Mouse (Mus musculus): ENCODE measurements around the gene Zfhx3. TPM values are rescaled to one million over a fixed set of nuclear protein-coding genes. Genes with fewer than 3 reads are reported as not detected.
A peak's percentile ranks its signal among the peaks of the same experiment; 100 is the strongest.

The Zfhx3 gene
- total and polyA plus RNA-seq, 2 experiments from 2014 or later: 14.9 to 15.3 TPM

DNA sequence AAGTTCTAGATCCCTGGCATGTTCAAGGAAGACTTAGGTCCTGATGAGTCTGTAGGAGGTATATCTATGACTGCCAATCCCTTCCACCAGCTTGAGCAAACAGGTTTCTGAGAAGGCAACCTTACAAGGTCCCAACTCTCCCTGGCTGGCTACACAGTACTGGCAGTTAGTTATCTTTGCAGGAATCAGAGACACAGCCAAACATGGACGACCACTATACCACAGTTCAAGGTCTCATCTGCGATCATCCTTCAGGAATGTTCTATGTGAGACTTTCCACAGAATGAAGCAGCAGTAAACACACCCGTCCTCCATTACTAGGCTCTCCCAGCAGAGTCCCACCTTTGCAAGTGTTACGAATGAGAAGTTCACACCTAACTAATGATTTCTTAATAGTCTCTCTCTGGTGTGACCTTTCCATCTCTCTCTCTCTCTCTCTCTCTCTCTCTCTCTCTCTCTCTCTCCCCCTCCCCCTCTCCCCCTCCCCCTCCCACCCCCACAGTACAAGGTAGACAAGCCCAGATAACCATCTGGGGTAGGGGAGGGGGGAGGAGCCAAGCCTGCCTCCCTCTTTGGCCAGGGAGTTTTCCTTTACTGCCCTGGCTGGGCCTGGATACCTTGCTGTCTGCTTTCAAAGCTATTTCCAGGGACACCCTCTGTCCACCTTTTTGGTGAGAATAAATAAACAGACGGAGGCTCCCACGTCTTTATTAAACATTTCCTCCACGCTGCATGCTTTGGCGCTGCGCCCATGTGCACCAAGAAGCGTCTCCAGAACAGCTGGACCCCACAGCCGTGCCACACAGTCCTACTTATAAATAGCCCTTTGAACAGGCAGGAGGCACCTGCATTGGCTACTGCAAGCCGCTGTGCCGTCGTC, 748.4 kb downstream of the Zfhx3 start:
- WGBS: 24% methylated on average over 14 of the region's 14 CpGs
- no peaks in the 10 kb centered on the region for H3K36me3 ChIP-seq (ENCODE audit: insufficient read depth, low read length)
- TF ChIP-seq CTCF (IDR thresholded peaks at IDR 0.05; ENCODE audit: low read depth): no peak
- DNase-seq (ENCODE audit: low spot score): peak; percentile 61
- no peak overlapping the region for H3K9ac ChIP-seq (replicated peaks; ENCODE audit: low read length)
- peak overlapping the region; percentile 69; the same call in 1 of the 2 replicates for H3K27ac ChIP-seq
- H3K9me3 ChIP-seq (ENCODE audit: low read length): no peaks in the 10 kb centered on the region
- H3K27me3 ChIP-seq (ENCODE audit: insufficient read depth, low read length): peaks cover 25% of the 10 kb centered on the region
- H3K4me2 ChIP-seq (ENCODE audit: low read depth, low read length): peak overlapping the region; percentile 49
- H3K4me1 ChIP-seq (ENCODE audit: insufficient read depth, low read length): no peaks in the 10 kb centered on the region
- no peak overlapping the region for H3K4me3 ChIP-seq (ENCODE audit: low read length)
- no peak for ATAC-seq

- no peaks in the 10 kb centered on the region for H3K4me1 ChIP-seq (ENCODE audit: insufficient read depth, low read length)
- ATAC-seq (peak; percentile 67), DNase-seq (ENCODE audit: low spot score) (peak; percentile 70)
- 4% methylated on average over 21 of the region's 21 CpGs for WGBS
- peak overlapping the region; percentile 49 for H3K4me2 ChIP-seq (ENCODE audit: low read depth, low read length)
- H3K27ac ChIP-seq: peak overlapping the region; percentile 69
- H3K36me3 ChIP-seq (ENCODE audit: insufficient read depth, low read length): no peaks in the 10 kb centered on the region
- no peak for TF ChIP-seq CTCF (IDR thresholded peaks at IDR 0.05; ENCODE audit: low read depth)
- H3K27me3 ChIP-seq (ENCODE audit: insufficient read depth, low read length): peaks cover 33% of the 10 kb centered on the region
- no peaks in the 10 kb centered on the region for H3K9me3 ChIP-seq (ENCODE audit: low read length)
- peak overlapping the region; percentile 33; the same call in 1 of the 2 replicates for H3K9ac ChIP-seq (replicated peaks; ENCODE audit: low read length)
- H3K4me3 ChIP-seq (ENCODE audit: low read length): peak overlapping the region; percentile 24
These were observed 749.2 kb downstream of the Zfhx3 start for GRCm38 (mm10) chr8:108691456-108692238.

GRCm38 (mm10) chr8:108692239-108692627, 749.8 kb downstream of the Zfhx3 start:
- H3K9ac ChIP-seq (replicated peaks; ENCODE audit: low read length): no peak overlapping the region
- 3% methylated on average over 5 of the region's 5 CpGs for WGBS
- DNase-seq (ENCODE audit: low spot score) (peak; percentile 65), ATAC-seq (peak; percentile 72)
- H3K4me3 ChIP-seq (ENCODE audit: low read length): 0 out of 2 replicates have a peak overlapping the region, but pooled peaks have one; percentile 24
- peaks cover 36% of the 10 kb centered on the region for H3K27me3 ChIP-seq (ENCODE audit: insufficient read depth, low read length)
- H3K4me1 ChIP-seq (ENCODE audit: insufficient read depth, low read length): no peaks in the 10 kb centered on the region
- TF ChIP-seq CTCF (IDR thresholded peaks at IDR 0.05; ENCODE audit: low read depth): no peak
- no peaks in the 10 kb centered on the region for H3K36me3 ChIP-seq (ENCODE audit: insufficient read depth, low read length)
- H3K9me3 ChIP-seq (ENCODE audit: low read length): no peaks in the 10 kb centered on the region
- H3K4me2 ChIP-seq (ENCODE audit: low read depth, low read length): peak overlapping the region; percentile 49
- peak overlapping the region; percentile 69; the same call in 1 of the 2 replicates for H3K27ac ChIP-seq

- Histone ChIP-seq H3K4me3 (ENCODE audit: low read length) (no peak overlapping the region), H3K27me3 (ENCODE audit: insufficient read depth, low read length) (peaks cover 43% of the 10 kb centered on the region), H3K9me3 (ENCODE audit: low read length) (no peaks in the 10 kb centered on the region), H3K4me1 (ENCODE audit: insufficient read depth, low read length) (no peaks in the 10 kb centered on the region), H3K27ac (0 out of 2 replicates have a peak overlapping the region, but pooled peaks have one; percentile 69), H3K4me2 (ENCODE audit: low read depth, low read length) (no peak overlapping the region), H3K9ac (replicated peaks; ENCODE audit: low read length) (no peak overlapping the region), H3K36me3 (ENCODE audit: insufficient read depth, low read length) (no peaks in the 10 kb centered on the region)
- ATAC-seq (no peak), DNase-seq (ENCODE audit: low spot score) (no peak)
- 65% methylated on average over 6 of the region's 6 CpGs for WGBS
- no peak for TF ChIP-seq CTCF (IDR thresholded peaks at IDR 0.05; ENCODE audit: low read depth)
These were observed 750.5 kb downstream of the Zfhx3 start for GRCm38 (mm10) chr8:108692669-108693665.

DNA sequence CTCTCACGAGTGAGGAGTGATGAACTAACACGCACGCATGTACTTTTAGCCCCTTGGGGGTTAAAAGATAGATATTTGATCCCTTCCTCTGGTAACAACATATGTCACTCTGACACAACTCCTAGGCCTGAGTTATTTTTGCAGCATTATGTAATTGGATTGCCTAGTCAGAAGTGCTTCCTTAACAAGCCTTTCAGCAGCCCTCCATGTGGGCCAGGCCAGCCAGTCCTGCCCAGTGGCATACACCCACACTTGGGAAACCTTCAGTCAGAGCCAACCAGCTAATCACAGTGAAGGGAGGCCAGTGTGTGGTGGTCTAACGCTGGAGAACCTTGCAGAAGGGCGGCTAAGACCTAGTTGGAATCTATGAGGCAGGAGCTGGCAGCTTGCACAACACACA, 751.4 kb downstream of the Zfhx3 start:
- TF ChIP-seq CTCF (IDR thresholded peaks at IDR 0.05; ENCODE audit: low read depth): no peak
- Histone ChIP-seq H3K4me3 (ENCODE audit: low read length) (no peak overlapping the region), H3K4me2 (ENCODE audit: low read depth, low read length) (no peak overlapping the region), H3K4me1 (ENCODE audit: insufficient read depth, low read length) (no peaks in the 10 kb centered on the region), H3K9me3 (ENCODE audit: low read length) (no peaks in the 10 kb centered on the region), H3K9ac (replicated peaks; ENCODE audit: low read length) (no peak overlapping the region), H3K27ac (no peak overlapping the region), H3K27me3 (ENCODE audit: insufficient read depth, low read length) (peaks cover 45% of the 10 kb centered on the region), H3K36me3 (ENCODE audit: insufficient read depth, low read length) (no peaks in the 10 kb centered on the region)
- ATAC-seq (no peak), DNase-seq (ENCODE audit: low spot score) (no peak)
- WGBS: 76% methylated on average over 5 of the region's 5 CpGs

- Histone ChIP-seq H3K4me3 (ENCODE audit: low read length) (no peak overlapping the region), H3K9me3 (ENCODE audit: low read length) (no peaks in the 10 kb centered on the region), H3K9ac (replicated peaks; ENCODE audit: low read length) (no peak overlapping the region), H3K4me1 (ENCODE audit: insufficient read depth, low read length) (no peaks in the 10 kb centered on the region), H3K36me3 (ENCODE audit: insufficient read depth, low read length) (no peaks in the 10 kb centered on the region), H3K27me3 (ENCODE audit: insufficient read depth, low read length) (peaks cover 52% of the 10 kb centered on the region), H3K27ac (no peak overlapping the region), H3K4me2 (ENCODE audit: low read depth, low read length) (no peak overlapping the region)
- DNase-seq (ENCODE audit: low spot score): no peak
- WGBS: 42% methylated on average over 6 of the region's 6 CpGs
- no peak for TF ChIP-seq CTCF (IDR thresholded peaks at IDR 0.05; ENCODE audit: low read depth)
- ATAC-seq: no peak
These were observed 752.1 kb downstream of the Zfhx3 start for GRCm38 (mm10) chr8:108694516-108694915.

Data from hindbrain, postnatal 0 days (tissue).